Mouse (Mus musculus): ENCODE data around the gene Cald1. TPM values are rescaled to one million over a fixed set of nuclear protein-coding genes. Genes with fewer than 3 reads are reported as not detected.

Gene Cald1
- polyA plus RNA-seq, 1 experiment from 2014 or later, result 65.4 TPM

DNA sequence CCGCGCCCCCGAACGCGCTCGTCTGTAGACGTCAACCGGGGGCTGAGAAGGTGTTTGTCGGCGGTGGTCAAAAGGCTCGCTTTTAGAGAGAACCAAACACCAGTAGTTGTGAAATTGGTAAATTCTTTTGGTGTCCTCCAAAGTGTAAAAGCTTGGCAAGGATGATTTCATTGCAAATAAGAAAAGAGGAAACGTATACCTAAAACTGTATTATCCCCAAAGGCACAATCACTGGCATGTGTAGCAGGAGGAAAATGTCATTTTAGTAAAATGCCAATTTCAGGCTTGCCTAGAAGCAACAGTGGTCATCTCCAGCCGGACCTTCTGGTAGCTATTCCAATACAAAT is 182.6 kb downstream of the Cald1 start:
- Histone ChIP-seq H3K27ac (replicated peaks) (peak overlapping the region; percentile 98), H3K36me3 (peaks cover 4% of the 10 kb centered on the region; the same call in 1 of the 2 replicates), H3K4me1 (replicated peaks) (peaks cover 4% of the 10 kb centered on the region; the same call in 1 of the 2 replicates), H3K9me3 (no peaks in the 10 kb centered on the region), H3K4me3 (peak overlapping the region; percentile 67), H3K27me3 (no peaks in the 10 kb centered on the region), H3K9ac (peak overlapping the region; percentile 82), H3K4me2 (peak overlapping the region; percentile 67)
- 4% methylated on average over 13 of the region's 13 CpGs for WGBS
- ATAC-seq (ENCODE audit: low FRiP score, low read depth), result no peak

DNA sequence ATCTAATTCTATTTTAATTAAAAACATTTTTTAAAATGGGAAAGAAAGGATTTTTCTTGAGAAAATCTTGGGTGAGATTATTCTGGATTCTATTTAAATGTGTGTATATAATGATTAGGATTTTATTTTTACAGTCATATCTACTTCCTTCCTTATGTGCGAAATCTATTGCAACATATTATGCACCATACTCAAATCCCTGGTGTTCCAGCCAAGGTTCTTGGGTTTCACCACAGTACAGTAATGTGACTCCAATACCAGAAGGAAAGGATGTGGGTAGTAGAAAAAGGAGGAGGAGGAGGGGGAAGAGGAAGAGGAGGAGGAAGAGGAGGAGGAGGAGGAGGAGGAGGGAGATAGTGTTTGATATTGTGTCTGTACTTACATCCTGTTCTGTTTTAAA is 184.2 kb downstream of the Cald1 start:
- H3K36me3 ChIP-seq, result peaks cover 7% of the 10 kb centered on the region; the same call in 1 of the 2 replicates
- no peak for ATAC-seq (ENCODE audit: low FRiP score, low read depth)
- no peak overlapping the region for H3K27ac ChIP-seq (replicated peaks)
- H3K9me3 ChIP-seq, result no peaks in the 10 kb centered on the region
- 100% methylated on average over 1 of the region's 1 CpGs for WGBS
- peaks cover 4% of the 10 kb centered on the region; the same call in 1 of the 2 replicates for H3K4me1 ChIP-seq (replicated peaks)
- no peak overlapping the region for H3K4me3 ChIP-seq
- no peak overlapping the region for H3K4me2 ChIP-seq
- H3K9ac ChIP-seq, result no peak overlapping the region
- H3K27me3 ChIP-seq, result no peaks in the 10 kb centered on the region

DNA sequence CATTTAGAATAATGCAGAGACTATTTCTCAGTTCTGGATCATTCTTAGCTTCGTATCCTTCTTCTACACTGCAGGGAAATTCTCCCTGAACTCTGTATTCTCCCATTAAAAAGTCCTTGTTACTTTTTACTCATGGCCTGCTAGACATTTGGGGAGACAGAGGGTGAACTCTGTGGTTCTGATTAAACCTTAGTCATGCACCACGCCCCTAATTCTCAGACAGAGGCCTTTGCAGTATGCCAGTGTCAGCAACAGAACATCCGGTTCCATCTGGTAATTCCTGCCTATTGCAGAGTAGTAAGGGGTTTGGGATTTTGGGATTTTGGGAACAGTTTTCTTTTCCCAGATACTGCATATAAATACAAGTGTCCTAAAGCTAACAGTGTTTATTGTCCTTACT is 198.6 kb downstream of the Cald1 start:
- Histone ChIP-seq H3K4me3 (no peak overlapping the region), H3K27me3 (no peaks in the 10 kb centered on the region), H3K9ac (no peak overlapping the region), H3K9me3 (no peaks in the 10 kb centered on the region), H3K27ac (replicated peaks) (no peak overlapping the region), H3K36me3 (no peaks in the 10 kb centered on the region), H3K4me2 (no peak overlapping the region), H3K4me1 (replicated peaks) (no peaks in the 10 kb centered on the region)
- no peak for ATAC-seq (ENCODE audit: low FRiP score, low read depth)
- 90% methylated on average over 3 of the region's 3 CpGs for WGBS

DNA sequence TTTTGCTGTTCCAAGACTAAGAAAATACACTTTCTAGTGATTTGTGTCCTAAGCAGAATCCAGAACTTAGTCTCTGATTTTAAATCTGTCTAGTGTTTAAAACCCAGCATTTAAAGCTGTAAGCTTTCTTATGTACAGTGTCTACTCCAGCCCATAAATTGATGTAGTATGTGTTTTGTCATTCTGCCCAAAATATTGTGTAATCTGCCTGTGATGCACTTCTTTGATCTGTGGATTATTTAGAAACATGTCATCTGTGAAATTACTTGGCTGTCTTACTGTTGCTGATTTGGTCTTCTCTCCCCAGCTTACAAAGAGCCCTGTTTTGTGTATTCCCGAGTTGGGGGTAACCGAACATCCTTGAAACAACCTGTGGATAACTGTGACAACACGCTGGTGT is 199.6 kb downstream of the Cald1 start:
- Histone ChIP-seq H3K4me3 (no peak overlapping the region), H3K36me3 (no peaks in the 10 kb centered on the region), H3K4me2 (no peak overlapping the region), H3K27ac (replicated peaks) (no peak overlapping the region), H3K27me3 (no peaks in the 10 kb centered on the region), H3K9me3 (no peaks in the 10 kb centered on the region), H3K9ac (no peak overlapping the region), H3K4me1 (replicated peaks) (no peaks in the 10 kb centered on the region)
- 81% methylated on average over 3 of the region's 3 CpGs for WGBS
- no peak for ATAC-seq (ENCODE audit: low FRiP score, low read depth)

DNA sequence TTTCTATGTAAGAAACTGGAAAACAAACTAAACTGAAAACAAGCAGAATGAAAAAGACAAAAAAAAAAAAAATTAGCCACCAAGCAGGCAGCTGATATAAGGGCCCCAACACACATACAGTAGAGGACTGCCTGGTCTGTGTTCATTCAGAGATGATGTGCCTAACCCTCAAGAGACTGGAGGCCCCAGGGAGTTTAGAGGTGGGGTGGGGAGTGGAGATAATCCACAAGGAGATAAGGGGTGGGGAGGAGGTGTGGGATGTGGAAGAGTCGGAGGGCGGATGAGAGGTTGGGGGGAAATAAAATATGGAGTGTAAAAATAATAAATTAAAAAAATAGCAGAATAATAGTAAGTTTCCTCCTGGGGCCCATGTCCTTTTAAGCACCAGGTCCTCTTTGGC is 207.3 kb downstream of the Cald1 start:
- Histone ChIP-seq H3K4me2 (no peak overlapping the region), H3K27ac (replicated peaks) (no peak overlapping the region), H3K9ac (no peak overlapping the region), H3K4me3 (no peak overlapping the region), H3K36me3 (no peaks in the 10 kb centered on the region), H3K4me1 (replicated peaks) (no peaks in the 10 kb centered on the region), H3K27me3 (no peaks in the 10 kb centered on the region), H3K9me3 (no peaks in the 10 kb centered on the region)
- no peak for ATAC-seq (ENCODE audit: low FRiP score, low read depth)
- WGBS, result 89% methylated on average over 2 of the region's 2 CpGs

DNA sequence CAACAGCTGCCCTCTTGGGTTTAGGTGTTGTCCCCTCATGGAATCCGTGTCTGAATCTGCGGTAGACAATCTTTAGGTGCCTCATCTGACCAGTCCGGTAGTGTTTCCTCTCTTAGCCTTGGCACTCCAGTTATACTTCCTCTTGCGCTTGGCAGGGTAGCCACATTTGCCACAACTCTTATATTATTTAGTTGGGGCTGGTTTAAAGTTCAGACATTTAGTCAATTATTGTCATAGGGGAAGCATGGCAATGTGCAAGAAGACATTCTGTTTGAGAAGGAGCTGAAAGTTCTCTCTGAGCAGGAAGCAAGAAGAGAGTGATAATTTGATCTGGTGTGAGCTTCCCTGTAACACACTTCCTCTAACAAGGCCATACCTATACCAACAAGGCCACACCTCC is 212.4 kb downstream of the Cald1 start:
- Histone ChIP-seq H3K4me3 (no peak overlapping the region), H3K4me2 (no peak overlapping the region), H3K36me3 (no peaks in the 10 kb centered on the region), H3K9ac (no peak overlapping the region), H3K27me3 (no peaks in the 10 kb centered on the region), H3K4me1 (replicated peaks) (no peaks in the 10 kb centered on the region), H3K9me3 (no peaks in the 10 kb centered on the region), H3K27ac (replicated peaks) (no peak overlapping the region)
- 94% methylated on average over 4 of the region's 4 CpGs for WGBS
- no peak for ATAC-seq (ENCODE audit: low FRiP score, low read depth)

DNA sequence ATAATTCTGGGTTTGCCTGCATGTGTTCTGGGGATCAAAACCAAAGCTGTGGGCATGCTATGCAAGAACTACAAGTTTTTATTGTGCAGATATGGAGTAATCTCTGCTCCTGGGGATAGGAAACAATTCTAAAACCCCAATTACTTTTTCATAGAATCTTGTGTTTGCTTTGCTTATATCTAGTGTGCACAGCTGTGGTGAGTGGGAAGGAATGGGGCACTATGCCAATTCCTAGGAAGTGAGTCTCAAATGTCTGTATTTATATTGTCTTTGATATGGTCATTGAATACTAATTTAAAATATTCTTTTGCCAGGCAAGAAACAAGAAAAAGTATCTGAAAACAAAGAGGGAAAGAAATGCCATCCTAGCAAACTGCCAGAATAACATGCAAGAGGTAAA is 226.1 kb downstream of the Cald1 start:
- H3K4me3 ChIP-seq, result no peak overlapping the region
- H3K9ac ChIP-seq, result no peak overlapping the region
- no peaks in the 10 kb centered on the region for H3K9me3 ChIP-seq
- no peak for ATAC-seq (ENCODE audit: low FRiP score, low read depth)
- no peaks in the 10 kb centered on the region for H3K4me1 ChIP-seq (replicated peaks)
- no peaks in the 10 kb centered on the region for H3K36me3 ChIP-seq
- no peaks in the 10 kb centered on the region for H3K27me3 ChIP-seq
- H3K4me2 ChIP-seq, result no peak overlapping the region
- no peak overlapping the region for H3K27ac ChIP-seq (replicated peaks)

Other genes with a start within 250 kb of the Cald1 start
- 4.3 and 5.2 TPM in 2 replicates for gene Akr1b8, start 244.4 kb upstream of the Cald1 start, polyA plus RNA-seq (2015; fragmentation: Nextera tagmentation; extraction: Ambion mirVana)
- 13.5 and 14.3 TPM in 2 replicates for gene Akr1b10, start 214.3 kb upstream of the Cald1 start, polyA plus RNA-seq (2015; fragmentation: Nextera tagmentation; extraction: Ambion mirVana)
- 0.12 TPM in 1 of 2 replicates, not detected in the other for gene Akr1b7, start 186.2 kb upstream of the Cald1 start, polyA plus RNA-seq (2015; fragmentation: Nextera tagmentation; extraction: Ambion mirVana)
- gene Bpgm, start 122.3 kb upstream of the Cald1 start, polyA plus RNA-seq (2015; fragmentation: Nextera tagmentation; extraction: Ambion mirVana), result 84.8 and 92.6 TPM in 2 replicates
- 11.1 and 13.2 TPM in 2 replicates for gene Agbl3, start 181.9 kb downstream of the Cald1 start, polyA plus RNA-seq (2015; fragmentation: Nextera tagmentation; extraction: Ambion mirVana)